Comparison of ENCODE assay signal across 1 mouse cellular context in the genomic region with DNA sequence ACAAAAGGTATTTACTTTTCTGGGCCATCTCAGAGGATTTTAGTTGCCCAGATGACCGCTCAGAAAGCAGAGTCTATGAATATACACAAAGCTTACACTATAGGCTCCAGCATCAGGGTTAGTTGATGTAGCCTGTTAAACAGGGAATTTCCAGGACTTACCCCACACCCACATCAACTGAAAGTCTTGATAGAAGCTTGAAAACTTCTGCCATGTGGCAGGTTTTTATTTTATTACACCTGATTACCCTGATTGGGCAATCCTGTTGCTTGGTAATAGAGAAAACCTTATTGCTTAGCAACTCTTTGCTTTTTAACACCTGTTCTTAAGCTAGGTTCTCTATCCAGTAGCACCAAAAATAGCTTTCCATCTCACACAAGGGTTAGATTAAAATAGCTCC.
TF ChIP-seq lines count a peak whose summit lies in the region.

No protein-coding gene starts in this region.

TF ChIP-seq in myocyte, 11 proteins besides CTCF, POLR2A, EP300 and RAD21 (continued from another document):
- TF ChIP-seq CEBPB (IDR thresholded peaks at IDR 0.05; ENCODE audit: insufficient read depth, poor library complexity, severe bottlenecking), result 0 out of 2 replicates have a peak, but pooled peaks have one; percentile 6
